Mouse (Mus musculus): ENCODE results near the gene Brd2. TPM values are rescaled to one million over a fixed set of nuclear protein-coding genes. Genes with fewer than 3 reads are reported as not detected.

The Brd2 gene
- polyA plus RNA-seq, 1 experiment from 2014 or later = 48.1 TPM

GRCm38 (mm10) chr17:34079621-34080020 lies 42.8 kb downstream of the Brd2 start:
- Histone ChIP-seq H3K27me3 (ENCODE audit: control insufficient read depth, insufficient read depth, low read length) (no peaks in the 10 kb centered on the region), H3K9me3 (ENCODE audit: control insufficient read depth, low read length) (no peaks in the 10 kb centered on the region), H3K36me3 (ENCODE audit: control insufficient read depth, insufficient read depth, low read length) (no peaks in the 10 kb centered on the region), H3K4me2 (replicated peaks; ENCODE audit: low read depth) (no peak overlapping the region), H3K27ac (replicated peaks) (no peak overlapping the region), H3K4me1 (replicated peaks; ENCODE audit: control insufficient read depth, insufficient read depth) (no peaks in the 10 kb centered on the region), H3K9ac (ENCODE audit: low read length) (no peak overlapping the region), H3K4me3 (ENCODE audit: low read depth, low read length) (no peak overlapping the region)
- ATAC-seq (ENCODE audit: low FRiP score, low TSS enrichment) = peak; percentile 78
- DNase-seq (ENCODE audit: low spot score) = peak; percentile 31
- TF ChIP-seq EP300 (optimal IDR thresholded peaks at IDR 0.05) (no peak), CTCF (IDR thresholded peaks at IDR 0.05; ENCODE audit: low read depth) (no peak)
- 20% methylated on average over 5 of the region's 5 CpGs for WGBS

GRCm38 (mm10) chr17:34079002-34079401 lies 43.4 kb downstream of the Brd2 start:
- DNase-seq (ENCODE audit: low spot score) (no peak), ATAC-seq (ENCODE audit: low FRiP score, low TSS enrichment) (no peak)
- WGBS = 87% methylated on average over 11 of the region's 11 CpGs
- H3K27me3 ChIP-seq (ENCODE audit: control insufficient read depth, insufficient read depth, low read length) = no peaks in the 10 kb centered on the region
- H3K36me3 ChIP-seq (ENCODE audit: control insufficient read depth, insufficient read depth, low read length) = no peaks in the 10 kb centered on the region
- H3K4me1 ChIP-seq (replicated peaks; ENCODE audit: control insufficient read depth, insufficient read depth) = no peaks in the 10 kb centered on the region
- H3K4me2 ChIP-seq (replicated peaks; ENCODE audit: low read depth) = no peak overlapping the region
- H3K9me3 ChIP-seq (ENCODE audit: control insufficient read depth, low read length) = no peaks in the 10 kb centered on the region
- no peak overlapping the region for H3K4me3 ChIP-seq (ENCODE audit: low read depth, low read length)
- no peak overlapping the region for H3K9ac ChIP-seq (ENCODE audit: low read length)
- no peak overlapping the region for H3K27ac ChIP-seq (replicated peaks)
- TF ChIP-seq EP300 (optimal IDR thresholded peaks at IDR 0.05) = no peak
- TF ChIP-seq CTCF (IDR thresholded peaks at IDR 0.05; ENCODE audit: low read depth) = no peak

GRCm38 (mm10) chr17:34078148-34078547 lies 44.3 kb downstream of the Brd2 start:
- Histone ChIP-seq H3K9ac (ENCODE audit: low read length) (no peak overlapping the region), H3K4me3 (ENCODE audit: low read depth, low read length) (no peak overlapping the region), H3K9me3 (ENCODE audit: control insufficient read depth, low read length) (no peaks in the 10 kb centered on the region), H3K4me2 (replicated peaks; ENCODE audit: low read depth) (no peak overlapping the region), H3K36me3 (ENCODE audit: control insufficient read depth, insufficient read depth, low read length) (no peaks in the 10 kb centered on the region), H3K27ac (replicated peaks) (no peak overlapping the region), H3K4me1 (replicated peaks; ENCODE audit: control insufficient read depth, insufficient read depth) (no peaks in the 10 kb centered on the region), H3K27me3 (ENCODE audit: control insufficient read depth, insufficient read depth, low read length) (no peaks in the 10 kb centered on the region)
- DNase-seq (ENCODE audit: low spot score) (no peak), ATAC-seq (ENCODE audit: low FRiP score, low TSS enrichment) (no peak)
- TF ChIP-seq EP300 (optimal IDR thresholded peaks at IDR 0.05) (no peak), CTCF (IDR thresholded peaks at IDR 0.05; ENCODE audit: low read depth) (no peak)
- 55% methylated on average over 4 of the region's 4 CpGs for WGBS

- no peak overlapping the region for H3K9ac ChIP-seq (ENCODE audit: low read length)
- no peaks in the 10 kb centered on the region for H3K4me1 ChIP-seq (replicated peaks; ENCODE audit: control insufficient read depth, insufficient read depth)
- TF ChIP-seq EP300 (optimal IDR thresholded peaks at IDR 0.05) (no peak), CTCF (IDR thresholded peaks at IDR 0.05; ENCODE audit: low read depth) (peak; percentile 87)
- 1% methylated on average over 9 of the region's 9 CpGs for WGBS
- no peak overlapping the region for H3K4me3 ChIP-seq (ENCODE audit: low read depth, low read length)
- H3K27me3 ChIP-seq (ENCODE audit: control insufficient read depth, insufficient read depth, low read length) = no peaks in the 10 kb centered on the region
- no peaks in the 10 kb centered on the region for H3K9me3 ChIP-seq (ENCODE audit: control insufficient read depth, low read length)
- peak; percentile 82 for DNase-seq (ENCODE audit: low spot score)
- H3K4me2 ChIP-seq (replicated peaks; ENCODE audit: low read depth) = no peak overlapping the region
- no peak overlapping the region for H3K27ac ChIP-seq (replicated peaks)
- no peaks in the 10 kb centered on the region for H3K36me3 ChIP-seq (ENCODE audit: control insufficient read depth, insufficient read depth, low read length)
- no peak for ATAC-seq (ENCODE audit: low FRiP score, low TSS enrichment)
These were observed 44.9 kb downstream of the Brd2 start for GRCm38 (mm10) chr17:34077549-34077948.

- ATAC-seq (ENCODE audit: low FRiP score, low TSS enrichment) = no peak
- peak; percentile 65 for DNase-seq (ENCODE audit: low spot score)
These were observed 47.2 kb downstream of the Brd2 start for GRCm38 (mm10) chr17:34075271-34075670.

GRCm38 (mm10) chr17:34072091-34072490 lies 50.3 kb downstream of the Brd2 start:
- H3K27me3 ChIP-seq (ENCODE audit: control insufficient read depth, insufficient read depth, low read length) = no peaks in the 10 kb centered on the region
- no peak overlapping the region for H3K4me3 ChIP-seq (ENCODE audit: low read depth, low read length)
- 65% methylated on average over 5 of the region's 5 CpGs for WGBS
- H3K4me2 ChIP-seq (replicated peaks; ENCODE audit: low read depth) = no peak overlapping the region
- H3K36me3 ChIP-seq (ENCODE audit: control insufficient read depth, insufficient read depth, low read length) = no peaks in the 10 kb centered on the region
- TF ChIP-seq CTCF (IDR thresholded peaks at IDR 0.05; ENCODE audit: low read depth) (no peak), EP300 (optimal IDR thresholded peaks at IDR 0.05) (no peak)
- H3K9ac ChIP-seq (ENCODE audit: low read length) = no peak overlapping the region
- no peak overlapping the region for H3K27ac ChIP-seq (replicated peaks)
- ATAC-seq (ENCODE audit: low FRiP score, low TSS enrichment) (no peak), DNase-seq (ENCODE audit: low spot score) (no peak)
- no peaks in the 10 kb centered on the region for H3K9me3 ChIP-seq (ENCODE audit: control insufficient read depth, low read length)
- no peaks in the 10 kb centered on the region for H3K4me1 ChIP-seq (replicated peaks; ENCODE audit: control insufficient read depth, insufficient read depth)

More at GRCm38 (mm10) chr17:34075271-34075670, 47.2 kb downstream of the Brd2 start:
- no peaks in the 10 kb centered on the region for H3K36me3 ChIP-seq (ENCODE audit: control insufficient read depth, insufficient read depth, low read length)
- TF ChIP-seq EP300 (optimal IDR thresholded peaks at IDR 0.05) (no peak), CTCF (IDR thresholded peaks at IDR 0.05; ENCODE audit: low read depth) (peak; percentile 74)
- H3K4me2 ChIP-seq (replicated peaks; ENCODE audit: low read depth) = no peak overlapping the region
- no peak overlapping the region for H3K9ac ChIP-seq (ENCODE audit: low read length)
- no peaks in the 10 kb centered on the region for H3K9me3 ChIP-seq (ENCODE audit: control insufficient read depth, low read length)
- WGBS = 37% methylated on average over 7 of the region's 7 CpGs
- H3K4me1 ChIP-seq (replicated peaks; ENCODE audit: control insufficient read depth, insufficient read depth) = no peaks in the 10 kb centered on the region
- H3K27me3 ChIP-seq (ENCODE audit: control insufficient read depth, insufficient read depth, low read length) = no peaks in the 10 kb centered on the region
- no peak overlapping the region for H3K4me3 ChIP-seq (ENCODE audit: low read depth, low read length)
- H3K27ac ChIP-seq (replicated peaks) = no peak overlapping the region
